Mouse (Mus musculus) heart, postnatal 4 days (tissue): ENCODE results near the gene Sash3. TPM values are rescaled to one million over a fixed set of nuclear protein-coding genes. Genes with fewer than 3 reads are reported as not detected.
"Not testable (repeated sequence)": the region's sequence is repeated elsewhere in the genome, so short reads cannot be mapped to it uniquely, and the experiment has no call there.

Experiments used
- DNase-seq: peaks from one replicate; pipeline ENCODE4 v3.0.0; 2021
- total RNA-seq, 2 experiments: library from RNA; stranded (reverse); gene quantifications; 2 replicates each; pipeline ENCODE4 v1.2.3; 2021

Sash3 gene
- total RNA-seq, 2 experiments from 2014 or later = 0.52 to 1.1 TPM

- DNase-seq = no peak
Observed at GRCm38 (mm10) chrX:48204469-48204868, 58.2 kb downstream of the Sash3 start.

- DNase-seq = peak; percentile 46
Observed at GRCm38 (mm10) chrX:48207761-48208487, 61.7 kb downstream of the Sash3 start.

- DNase-seq = peak; percentile 92
Observed at GRCm38 (mm10) chrX:48208519-48209185, 62.4 kb downstream of the Sash3 start, which contains the start of gene Zdhhc9. TSS of gene Zdhhc9 (minus strand) at chrX:48208878.

- not testable (repeated sequence) for DNase-seq
Observed at GRCm38 (mm10) chrX:48209746-48210145, 63.5 kb downstream of the Sash3 start.

Other genes starting within 250 kb of the Sash3 start
- gene Ocrl, start 234.0 kb upstream of the Sash3 start, total RNA-seq = 10 to 100 TPM; 15.5 to 17.6 TPM
- 10 to 100 TPM; 41.9 to 43.9 TPM for gene Apln, start 111.6 kb upstream of the Sash3 start, total RNA-seq
- 1 to 10 TPM; 1.1 to 1.3 TPM for gene Xpnpep2, start 37.7 kb upstream of the Sash3 start, total RNA-seq
- gene Zdhhc9, start 62.4 kb downstream of the Sash3 start, total RNA-seq = 10 to 100 TPM; 26.7 to 30.8 TPM
- gene Utp14a, start 110.4 kb downstream of the Sash3 start, total RNA-seq = 10 to 100 TPM; 14.4 to 20.6 TPM
- 10 to 100 TPM; 10.2 to 11.4 TPM for gene Bcorl1, start 194.9 kb downstream of the Sash3 start, total RNA-seq